Mouse (Mus musculus) right cerebral cortex, postnatal 4 days (tissue): Measurements from ENCODE around the gene Sh3bp5l.
"Not testable (repeated sequence)": the region's sequence is repeated elsewhere in the genome, so short reads cannot be mapped to it uniquely, and the experiment has no call there.

Experiments
- DNase-seq: peaks from one replicate; pipeline ENCODE4 v3.0.0-alpha.2; 2022

Gene Sh3bp5l

GRCm38 (mm10) chr11:58330276-58331148 is at the start of gene Sh3bp5l, which contains the start of gene Zfp672:
Gene Sh3bp5l (plus strand): TSS chr11:58330724.
Gene Zfp672 (minus strand): TSS chr11:58330339.
- DNase-seq: peak; percentile 81

DNA sequence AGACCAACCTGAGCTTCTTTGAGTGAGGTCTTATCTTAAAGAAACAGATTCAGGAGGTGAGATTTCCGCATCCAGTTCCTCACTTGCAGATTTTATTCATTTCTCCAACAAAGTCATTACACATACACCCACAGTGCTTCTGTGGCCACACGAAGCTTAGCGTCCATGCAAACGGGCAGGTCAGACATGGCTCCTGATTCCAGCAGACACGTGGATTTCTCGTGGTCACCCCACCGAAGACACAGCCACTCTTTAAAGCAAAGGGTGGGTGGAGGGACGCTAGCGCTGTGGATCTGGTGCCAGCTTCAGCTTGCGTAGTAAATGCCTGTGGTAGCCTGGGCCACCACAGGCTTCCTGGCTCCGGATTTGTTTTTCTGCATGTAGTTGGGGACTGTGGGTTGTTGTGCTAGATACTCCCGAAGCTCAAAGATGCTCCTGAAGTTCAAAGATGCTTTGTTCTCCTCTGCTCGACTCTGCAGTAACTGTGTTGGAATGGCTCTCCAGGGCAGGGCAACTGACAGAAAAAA is 48.5 kb upstream of the Sh3bp5l start:
- DNase-seq: no peak

- no peak for DNase-seq
Measured at GRCm38 (mm10) chr11:58282518-58282917, 48.0 kb upstream of the Sh3bp5l start.

- DNase-seq: no peak
Measured at GRCm38 (mm10) chr11:58289992-58290682, 40.4 kb upstream of the Sh3bp5l start.

DNA sequence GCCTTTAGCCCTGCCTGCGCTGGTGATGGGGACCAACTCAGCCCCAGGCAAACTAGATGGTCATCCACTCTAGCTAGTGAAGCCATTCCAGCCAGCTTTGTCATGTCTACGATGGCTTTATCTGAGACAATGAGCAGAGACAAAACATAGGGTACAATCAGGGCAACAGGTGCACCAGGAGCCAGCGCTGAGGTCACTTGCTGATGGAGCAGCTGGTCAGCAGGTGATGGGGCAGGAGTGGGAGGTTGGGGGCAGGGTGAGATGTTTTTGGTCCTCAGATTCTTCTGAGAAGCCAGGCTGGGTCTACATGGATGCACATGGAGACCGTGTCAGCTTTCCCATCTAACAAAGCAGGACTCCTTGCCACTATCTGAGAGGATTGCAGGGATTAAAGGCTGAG is 39.7 kb upstream of the Sh3bp5l start:
- DNase-seq: no peak

GRCm38 (mm10) chr11:58292791-58293190 is 37.7 kb upstream of the Sh3bp5l start:
- no peak for DNase-seq

- DNase-seq: no peak
Measured at GRCm38 (mm10) chr11:58297396-58297795, 33.1 kb upstream of the Sh3bp5l start.

GRCm38 (mm10) chr11:58301057-58301456 is 29.5 kb upstream of the Sh3bp5l start:
- peak; percentile 79 for DNase-seq

DNA sequence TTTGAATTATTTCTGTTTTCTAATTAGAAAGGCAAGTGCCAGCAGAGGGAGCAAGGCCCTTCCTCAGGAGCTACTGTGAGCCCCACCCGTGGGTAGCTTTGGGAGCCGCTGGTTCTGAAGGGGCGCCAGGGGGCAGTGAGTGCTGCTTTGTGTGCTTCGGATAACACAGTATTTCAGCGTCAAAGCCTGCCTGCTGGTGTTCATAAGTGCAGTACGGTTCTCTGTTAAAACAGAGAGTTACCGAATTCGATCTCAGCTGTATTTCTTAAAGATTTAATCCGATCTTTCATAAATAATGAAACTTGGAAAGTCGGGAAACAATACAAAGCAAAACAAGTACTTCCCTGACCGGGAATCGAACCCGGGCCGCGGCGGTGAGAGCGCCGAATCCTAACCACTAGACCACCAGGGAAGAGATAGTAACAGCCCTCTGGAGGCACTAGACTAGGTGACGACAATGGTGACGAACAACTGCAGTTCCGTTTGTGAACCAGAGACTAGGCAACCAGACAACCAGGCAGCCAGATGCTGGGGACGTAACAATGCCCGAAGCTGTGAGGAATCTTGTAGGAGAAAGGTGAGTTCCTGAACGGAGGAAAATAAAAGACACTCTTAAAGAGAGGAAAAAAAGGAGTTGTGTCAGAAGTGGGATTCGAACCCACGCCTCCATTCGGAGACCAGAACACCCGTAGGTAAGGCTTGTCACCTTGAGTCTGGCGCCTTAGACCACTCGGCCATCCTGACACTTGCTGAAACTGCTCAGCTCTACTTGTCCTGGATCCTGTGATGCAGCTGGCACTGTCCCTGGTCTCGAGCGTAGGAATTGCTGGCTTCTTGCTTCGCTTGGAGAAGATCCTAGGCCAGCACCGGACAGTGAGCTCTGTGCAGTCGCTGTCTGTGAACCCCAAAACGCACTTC is 28.4 kb upstream of the Sh3bp5l start:
- DNase-seq: peak; percentile 98

DNA sequence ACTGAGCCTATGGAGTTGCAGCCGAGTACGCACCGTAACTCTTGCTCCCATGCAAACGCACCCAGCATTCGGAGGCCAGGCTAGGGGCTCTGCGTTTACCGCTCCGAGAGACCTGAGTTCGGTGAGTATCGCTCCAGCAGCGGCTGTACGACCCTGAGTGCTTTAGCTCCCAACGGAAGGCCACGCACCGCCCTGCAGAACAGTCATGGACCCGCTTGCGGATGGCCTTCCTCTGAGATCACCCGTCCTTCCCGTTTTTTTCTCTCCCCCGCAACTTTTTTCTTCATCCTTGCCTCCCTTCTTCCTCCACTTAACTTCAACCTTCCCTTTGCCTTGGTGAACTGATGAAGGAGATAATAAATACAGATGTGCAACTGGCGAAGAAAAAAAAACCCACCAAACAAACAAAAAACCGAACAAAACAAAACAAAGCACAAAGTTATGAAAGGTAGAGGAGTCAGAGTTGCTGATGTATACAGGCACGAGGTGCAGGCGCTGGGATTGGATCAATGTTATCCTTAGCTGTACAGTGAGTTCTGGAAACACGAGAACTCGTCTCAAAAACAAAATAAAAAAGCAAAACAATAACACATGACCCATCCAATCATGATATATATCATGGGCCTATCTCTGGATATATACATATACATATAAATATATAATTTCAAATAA is 27.6 kb upstream of the Sh3bp5l start:
- no peak for DNase-seq

GRCm38 (mm10) chr11:58303594-58303993 is 26.9 kb upstream of the Sh3bp5l start:
- no peak for DNase-seq

GRCm38 (mm10) chr11:58305299-58305698 is 25.2 kb upstream of the Sh3bp5l start:
- DNase-seq: not testable (repeated sequence)

DNA sequence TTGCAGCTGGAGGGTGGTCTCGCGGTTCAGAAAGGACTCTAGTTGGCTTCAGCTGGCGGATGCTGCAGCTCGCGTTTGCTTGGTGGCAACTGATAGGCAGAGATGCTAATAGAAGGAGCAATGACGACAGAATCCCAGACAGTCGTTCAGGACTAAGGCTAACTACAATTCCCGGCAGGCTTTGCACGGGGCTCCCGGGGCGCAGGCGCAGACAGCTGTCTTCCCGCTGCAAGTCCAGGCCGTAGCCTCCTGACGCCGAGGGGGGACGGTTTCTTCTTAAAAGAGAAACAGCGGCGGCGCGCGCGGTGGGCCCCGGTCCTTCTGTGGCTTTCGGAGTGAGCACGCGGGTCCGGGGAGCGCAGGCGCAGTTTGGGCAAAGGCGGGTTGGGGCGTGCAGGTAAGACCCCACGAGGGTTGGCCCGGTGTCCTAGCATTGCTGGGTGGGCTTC is 23.6 kb upstream of the Sh3bp5l start, which contains the start of gene Zfp692:
Gene Zfp692 (plus strand): TSS at position 210 of the 449 bp plus-strand sequence.
- peak; percentile 96 for DNase-seq

DNA sequence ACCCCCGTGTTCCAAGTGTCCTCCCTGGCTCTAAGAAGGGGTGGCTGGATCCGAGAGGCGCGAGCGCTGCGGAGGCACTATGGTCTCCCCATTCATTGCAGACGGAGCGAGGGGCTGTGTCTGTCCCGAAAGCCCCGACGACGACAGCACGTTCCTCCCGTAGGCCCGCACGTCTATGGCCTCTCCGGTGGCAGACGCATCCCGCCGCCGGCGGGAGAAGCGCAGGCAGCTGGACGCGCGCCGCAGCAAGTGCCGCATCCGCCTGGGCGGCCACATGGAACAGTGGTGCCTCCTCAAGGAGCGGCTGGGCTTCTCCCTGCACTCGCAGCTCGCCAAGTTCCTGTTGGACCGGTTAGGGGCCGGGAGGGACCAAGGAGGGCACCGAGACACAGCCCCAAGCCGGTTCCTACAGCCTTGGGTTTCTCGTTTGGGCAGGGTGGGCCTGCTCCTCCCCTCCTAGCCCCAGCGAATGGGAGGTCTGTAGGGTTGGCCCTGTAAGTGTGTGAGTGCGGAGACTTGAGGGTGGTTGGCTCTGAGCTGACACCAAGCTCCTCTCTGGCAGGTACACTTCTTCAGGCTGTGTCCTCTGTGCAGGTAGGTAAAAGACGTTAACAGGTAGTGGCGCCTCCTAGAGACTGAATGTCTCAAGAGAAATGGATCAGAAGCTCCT is 23.0 kb upstream of the Sh3bp5l start:
- DNase-seq: peak; percentile 56

GRCm38 (mm10) chr11:58308661-58309060 is 21.9 kb upstream of the Sh3bp5l start:
- no peak for DNase-seq

GRCm38 (mm10) chr11:58314069-58314468 is 16.5 kb upstream of the Sh3bp5l start:
- DNase-seq: no peak

- no peak for DNase-seq
Measured at GRCm38 (mm10) chr11:58315536-58316168, 14.9 kb upstream of the Sh3bp5l start.

GRCm38 (mm10) chr11:58316344-58316743 is 14.2 kb upstream of the Sh3bp5l start:
- no peak for DNase-seq

DNA sequence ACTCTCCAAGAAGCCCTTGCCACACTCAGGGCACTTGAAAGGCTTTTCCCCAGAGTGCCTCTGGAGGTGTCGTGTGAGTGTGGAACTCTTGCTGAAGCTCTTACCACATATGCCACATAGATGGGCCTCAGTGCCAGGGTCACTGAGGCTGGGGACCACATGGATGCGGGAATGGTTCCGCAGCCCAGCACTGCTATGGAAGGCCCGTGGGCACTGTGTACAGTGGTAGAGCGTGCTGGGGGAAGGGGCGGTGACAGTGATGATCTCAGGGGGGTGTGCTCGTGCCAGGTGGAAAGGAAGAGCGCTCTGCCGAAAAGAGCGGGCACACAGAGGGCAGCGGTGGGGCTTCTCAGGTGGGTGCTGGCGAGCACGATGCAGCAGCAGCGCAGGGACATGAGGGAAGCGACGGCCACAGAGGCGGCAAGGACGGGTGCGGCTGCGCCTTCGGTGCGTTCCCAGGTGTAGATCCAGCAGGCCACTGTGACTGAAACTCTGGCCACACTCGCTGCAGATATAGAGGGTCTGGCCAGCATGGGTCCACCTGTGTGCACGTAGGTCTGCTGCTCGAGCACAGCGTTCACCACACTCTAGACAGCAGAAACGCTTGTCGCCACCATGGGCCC is 13.6 kb upstream of the Sh3bp5l start:
- DNase-seq: no peak
